Mouse (Mus musculus): ENCODE results near the gene Cln5.

The Cln5 gene

GRCm38 (mm10) chr14:103112606-103113363, 42.8 kb downstream of the Cln5 start:
- DNase-seq (ENCODE audit: extremely low spot score, low read depth, low spot score) = no peak

GRCm38 (mm10) chr14:103114994-103115670, 45.1 kb downstream of the Cln5 start:
- DNase-seq (ENCODE audit: extremely low spot score, low read depth, low spot score) = no peak

- no peak for DNase-seq (ENCODE audit: extremely low spot score, low read depth, low spot score)
Measured at GRCm38 (mm10) chr14:103125756-103126155, 55.7 kb downstream of the Cln5 start.

All from hindlimb bud, embryonic 11.5 days (tissue).